Mouse (Mus musculus) frontal cortex, adult (tissue): ENCODE measurements at regions not wholly inside any gene's neighbourhood (a gene's known extent, or its start where the extent isn't known, plus 50 kb on each side); places are given as distances from the start of the nearest gene placed in this dataset.

Source experiments
- ATAC-seq: cut with Nextera tagmentation; 2 replicates; pipeline ENCODE4 v1.9.2; 2017; ENCODE audit warnings: mild to moderate bottlenecking, moderate library complexity, mixed read lengths; ENCODE audit not compliant: low TSS enrichment

GRCm38 (mm10) chr6:107894296-107895090 is 170.4 kb upstream of the Setmar start:
- peak; percentile 52 for ATAC-seq

GRCm38 (mm10) chr6:107910576-107910975 is 154.3 kb upstream of the Setmar start:
- ATAC-seq, result 0 out of 2 replicates have a peak, but pooled peaks have one; percentile 19

- ATAC-seq, result peak; percentile 97
These were observed 153.5 kb upstream of the Setmar start for GRCm38 (mm10) chr6:107911387-107911786.

GRCm38 (mm10) chr6:107923528-107924199 is 141.2 kb upstream of the Setmar start:
- peak; percentile 92 for ATAC-seq

GRCm38 (mm10) chr6:107924200-107924735 is 140.6 kb upstream of the Setmar start:
- no peak; the same call in 1 of the 2 replicates for ATAC-seq

GRCm38 (mm10) chr6:107930439-107931173 is 134.2 kb upstream of the Setmar start:
- peak; percentile 47; the same call in 1 of the 2 replicates for ATAC-seq

- ATAC-seq, result no peak
These were observed 133.7 kb upstream of the Setmar start for GRCm38 (mm10) chr6:107931174-107931557.

- ATAC-seq, result peak; percentile 77
These were observed 128.7 kb upstream of the Setmar start for GRCm38 (mm10) chr6:107936075-107936635.

- ATAC-seq, result peak; percentile 96
These were observed 96.2 kb upstream of the Setmar start for GRCm38 (mm10) chr6:107968694-107969093.

- ATAC-seq, result no peak
These were observed 65.7 kb upstream of the Setmar start for GRCm38 (mm10) chr6:107998921-107999690.

- ATAC-seq, result peak; percentile 97
These were observed 61.6 kb upstream of the Setmar start for GRCm38 (mm10) chr6:108003231-108003630.

- ATAC-seq, result no peak
These were observed 56.5 kb upstream of the Setmar start for GRCm38 (mm10) chr6:108008323-108008722.
